Mouse (Mus musculus): ENCODE data around the gene Nav1.

DNA sequence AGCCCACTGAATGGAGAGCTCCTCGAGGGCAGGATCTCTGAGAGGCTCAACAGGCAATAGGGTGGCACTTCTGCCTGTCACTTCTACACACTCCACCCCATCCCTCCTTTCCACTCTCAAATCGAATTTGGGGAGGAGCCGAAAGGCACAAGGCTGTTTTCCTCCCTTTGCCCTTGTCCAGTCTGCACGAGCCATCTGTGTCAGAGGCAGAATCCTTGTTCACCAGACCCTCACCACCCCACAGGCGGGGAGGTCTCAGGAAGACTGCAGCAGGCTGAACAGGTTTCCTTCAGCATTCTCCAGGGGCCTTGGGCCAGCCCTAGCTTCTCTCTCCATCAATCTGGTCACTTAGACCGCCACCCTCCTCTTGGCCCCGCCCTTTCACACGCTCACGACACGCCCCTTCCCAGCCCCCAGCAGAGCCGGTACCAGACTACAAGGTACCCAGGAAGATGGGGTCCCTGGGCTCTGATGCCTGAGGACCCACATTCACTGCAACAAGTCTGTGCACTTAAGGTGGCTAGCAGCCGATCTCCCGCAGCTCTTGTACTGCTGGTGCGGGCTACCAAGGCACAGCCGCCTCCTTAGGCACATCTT, 23.9 kb downstream of the Nav1 start:
- TF ChIP-seq CTCF (IDR thresholded peaks at IDR 0.05; ENCODE audit: insufficient read depth, low read depth, low read length) (no peak), POLR2A (IDR thresholded peaks at IDR 0.05; ENCODE audit: insufficient read depth, low read depth, low read length) (no peak)
